Mouse (Mus musculus) liver, adult 2 months (tissue): ENCODE results near the gene Tanc2.

Experiments used
- CTCF ChIP-seq: fragments of 200-500 bp; IDR thresholded peaks from 2 replicates; pipeline ENCODE4 v1.5.1; 2011; ENCODE audit warnings: low read depth, low read length, control low read depth
- POLR2A ChIP-seq: fragments of 200-500 bp; IDR thresholded peaks from 2 replicates; pipeline ENCODE4 v1.6.1; 2011; ENCODE audit warnings: low read length, control low read depth; ENCODE audit not compliant: insufficient read depth; ENCODE audit errors: extremely low read depth

GRCm38 (mm10) chr11:105541366-105541765, 48.4 kb upstream of the Tanc2 start:
- TF ChIP-seq POLR2A (no peak), CTCF (no peak)
